Mouse (Mus musculus): ENCODE measurements around the gene Lnx2. TPM values are rescaled to one million over a fixed set of nuclear protein-coding genes. Genes with fewer than 3 reads are reported as not detected.

Gene Lnx2
- total RNA-seq (2021), result 10 to 100 TPM; 17.0 to 18.3 TPM
- long read RNA-seq, experiment 1, full-length matches to known transcripts, result 22 of 31 reads
- long read RNA-seq, experiment 1, partial matches to known transcripts, result 5 of 31 reads
- long read RNA-seq, experiment 1, other reads (novel, unspliced or antisense), result 4 of 31 reads
- long read RNA-seq, experiment 2, full-length matches to known transcripts, result 18 of 26 reads
- long read RNA-seq, experiment 2, partial matches to known transcripts, result 3 of 26 reads
- long read RNA-seq, experiment 2, other reads (novel, unspliced or antisense), result 5 of 26 reads

- peak; percentile 98 for DNase-seq
These were observed at the start of gene Lnx2 for GRCm38 (mm10) chr5:147076026-147076798. Lnx2 (minus strand) TSS chr5:147076586.

- no peak for DNase-seq
These were observed 49.3 kb upstream of the Lnx2 start for GRCm38 (mm10) chr5:147125542-147126185.

- DNase-seq, result no peak
These were observed 48.4 kb upstream of the Lnx2 start for GRCm38 (mm10) chr5:147124794-147125193.

- no peak for DNase-seq
These were observed 44.8 kb upstream of the Lnx2 start for GRCm38 (mm10) chr5:147121146-147121545.

GRCm38 (mm10) chr5:147117027-147117426 is 40.6 kb upstream of the Lnx2 start:
- DNase-seq, result no peak

GRCm38 (mm10) chr5:147115631-147116030 is 39.2 kb upstream of the Lnx2 start:
- DNase-seq, result no peak

- DNase-seq, result no peak
These were observed 38.4 kb upstream of the Lnx2 start for GRCm38 (mm10) chr5:147114738-147115137.

- DNase-seq, result no peak
These were observed 32.6 kb upstream of the Lnx2 start for GRCm38 (mm10) chr5:147108861-147109591.

GRCm38 (mm10) chr5:147107276-147107675 is 30.9 kb upstream of the Lnx2 start:
- no peak for DNase-seq

- DNase-seq, result no peak
These were observed 25.9 kb upstream of the Lnx2 start for GRCm38 (mm10) chr5:147102295-147102694.

- no peak for DNase-seq
These were observed 23.8 kb upstream of the Lnx2 start for GRCm38 (mm10) chr5:147100180-147100579.

GRCm38 (mm10) chr5:147098667-147099066 is 22.3 kb upstream of the Lnx2 start:
- DNase-seq, result no peak

- DNase-seq, result no peak
These were observed 20.2 kb upstream of the Lnx2 start for GRCm38 (mm10) chr5:147096586-147096985.

- DNase-seq, result peak; percentile 71
These were observed 17.9 kb upstream of the Lnx2 start for GRCm38 (mm10) chr5:147094296-147094695.

GRCm38 (mm10) chr5:147092448-147092847 is 16.1 kb upstream of the Lnx2 start:
- no peak for DNase-seq

GRCm38 (mm10) chr5:147090256-147090963 is 14.0 kb upstream of the Lnx2 start:
- DNase-seq, result no peak

GRCm38 (mm10) chr5:147089836-147090235 is 13.4 kb upstream of the Lnx2 start:
- DNase-seq, result no peak

- no peak for DNase-seq
These were observed 10.4 kb upstream of the Lnx2 start for GRCm38 (mm10) chr5:147086816-147087215.

- DNase-seq, result peak; percentile 62
These were observed 9.0 kb upstream of the Lnx2 start for GRCm38 (mm10) chr5:147085201-147085894.

- DNase-seq, result peak; percentile 32
These were observed 1.9 kb upstream of the Lnx2 start for GRCm38 (mm10) chr5:147078110-147078900.
